Mouse (Mus musculus) small intestine, adult 2 months (tissue): ENCODE results near the gene Gm17268. TPM values are rescaled to one million over a fixed set of nuclear protein-coding genes. Genes with fewer than 3 reads are reported as not detected.

Source experiments
- H3K27ac ChIP-seq: fragments of 200-500 bp; 2 replicates; pipeline ENCODE4 v1.5.1; 2012; ENCODE audit warnings: low read depth, low read length, control low read depth, inconsistent platforms; ENCODE audit not compliant: insufficient read depth
- H3K27me3 ChIP-seq: fragments of 200-500 bp; 2 replicates; pipeline ENCODE4 v1.6.1; 2012; ENCODE audit warnings: mild to moderate bottlenecking, moderate library complexity, low read length, inconsistent platforms; ENCODE audit not compliant: control insufficient read depth, insufficient read depth
- H3K36me3 ChIP-seq: fragments of 200-500 bp; 2 replicates; pipeline ENCODE4 v1.6.1; 2012; ENCODE audit warnings: mild to moderate bottlenecking, low read length, control low read depth, inconsistent platforms; ENCODE audit not compliant: control insufficient read depth, insufficient read depth
- H3K4me1 ChIP-seq: fragments of 200-500 bp; 2 replicates; pipeline ENCODE4 v1.6.1; 2012; ENCODE audit warnings: low read length, inconsistent platforms, mixed read lengths; ENCODE audit not compliant: control insufficient read depth, insufficient read depth, insufficient read length
- H3K4me3 ChIP-seq: fragments of 200-500 bp; 2 replicates; pipeline ENCODE4 v1.5.1; 2012; ENCODE audit warnings: low read depth, mild to moderate bottlenecking, control low read depth, inconsistent platforms, low read length, moderate library complexity
- CTCF ChIP-seq: fragments of 200-500 bp; IDR thresholded peaks from 2 replicates; pipeline ENCODE4 v1.5.1; 2012; ENCODE audit warnings: low read depth, mild to moderate bottlenecking, control low read depth, inconsistent platforms, low read length, moderate library complexity, mixed read lengths; ENCODE audit not compliant: insufficient replicate concordance, insufficient read length; ENCODE audit errors: extremely low read depth
- POLR2A ChIP-seq: fragments of 200-500 bp; IDR thresholded peaks from 2 replicates; pipeline ENCODE4 v1.6.1; 2012; ENCODE audit warnings: low read depth, mild to moderate bottlenecking, control low read depth, inconsistent platforms, low read length, moderate library complexity
- WGBS: fragments of 180-500 bp; shearing (Covaris S2); methylation state at CpG from one replicate; pipeline ENCODE4 v1.1.7; 2018; 5-methylcytosine and 5-hydroxymethylcytosine counted together
- polyA plus RNA-seq: library from polyadenylated mRNA; depleted of rRNA; stranded (reverse); fragments of >200 nt; gene quantifications from 2 replicates; pipeline ENCODE4 v1.2.3, GENCODE M21; 2012

Gm17268 gene
- polyA plus RNA-seq, 1 experiment: not detected

GRCm38 (mm10) chr11:82004810-82005209 is 33.6 kb downstream of the Gm17268 start:
- WGBS: 55% methylated on average over 2 of the region's 2 CpGs
- Histone ChIP-seq H3K27me3 (no peaks in the 10 kb centered on the region), H3K4me3 (no peak overlapping the region), H3K36me3 (no peaks in the 10 kb centered on the region), H3K4me1 (no peaks in the 10 kb centered on the region), H3K27ac (no peak overlapping the region)
- TF ChIP-seq CTCF (no peak), POLR2A (no peak)

DNA sequence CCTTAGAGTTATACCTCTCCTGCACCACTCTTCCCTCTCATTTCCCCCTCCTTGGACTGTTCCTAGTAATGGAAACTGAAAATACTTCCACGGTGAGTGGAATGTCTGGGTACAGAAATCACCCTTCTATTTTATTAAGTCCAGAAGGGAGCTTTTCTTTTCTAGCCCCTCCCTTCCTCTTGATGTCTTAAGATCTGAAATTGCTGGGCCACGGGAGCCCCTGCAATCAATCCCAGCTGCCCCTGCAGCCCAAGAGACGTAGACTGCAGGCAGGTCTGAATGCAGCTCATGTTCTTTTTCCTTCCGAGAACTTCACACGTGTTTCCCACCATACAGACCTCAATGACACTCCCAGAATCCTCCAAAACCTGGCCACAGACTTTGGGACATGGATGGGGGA is 37.8 kb downstream of the Gm17268 start:
- Histone ChIP-seq H3K27ac (no peak overlapping the region), H3K4me3 (no peak overlapping the region), H3K27me3 (no peaks in the 10 kb centered on the region), H3K4me1 (no peaks in the 10 kb centered on the region), H3K36me3 (no peaks in the 10 kb centered on the region)
- 56% methylated on average over 5 of the region's 5 CpGs for WGBS
- TF ChIP-seq CTCF (no peak), POLR2A (no peak)

GRCm38 (mm10) chr11:81999469-81999868 is 38.9 kb downstream of the Gm17268 start:
- no peaks in the 10 kb centered on the region for H3K36me3 ChIP-seq
- no peak overlapping the region for H3K27ac ChIP-seq
- no peak overlapping the region for H3K4me3 ChIP-seq
- H3K27me3 ChIP-seq: no peaks in the 10 kb centered on the region
- no peaks in the 10 kb centered on the region for H3K4me1 ChIP-seq
- TF ChIP-seq CTCF: no peak
- TF ChIP-seq POLR2A: no peak
- 66% methylated on average over 4 of the region's 4 CpGs for WGBS

DNA sequence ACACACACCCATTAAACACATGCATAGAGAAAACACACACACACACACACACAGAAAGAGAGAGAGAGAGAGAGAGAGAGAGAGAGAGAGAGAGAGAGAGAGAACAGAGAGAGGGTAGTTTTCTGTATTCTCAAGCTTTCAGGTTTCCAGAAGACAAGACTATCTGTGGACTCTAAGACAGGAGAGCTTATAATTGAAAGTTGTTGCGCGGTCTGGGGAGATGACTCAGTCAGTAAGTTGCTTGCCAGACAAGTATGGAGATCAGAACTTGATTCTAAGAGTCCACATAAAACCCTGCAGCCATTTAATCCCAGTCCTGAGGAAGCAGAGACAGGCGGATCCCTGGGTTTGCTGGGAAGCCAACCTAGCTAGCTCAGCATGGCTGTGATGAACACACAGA is 39.7 kb downstream of the Gm17268 start:
- Histone ChIP-seq H3K36me3 (no peaks in the 10 kb centered on the region), H3K4me3 (no peak overlapping the region), H3K27ac (no peak overlapping the region), H3K4me1 (no peaks in the 10 kb centered on the region), H3K27me3 (no peaks in the 10 kb centered on the region)
- 77% methylated on average over 3 of the region's 3 CpGs for WGBS
- TF ChIP-seq CTCF (no peak), POLR2A (no peak)

GRCm38 (mm10) chr11:81997085-81997484 is 41.3 kb downstream of the Gm17268 start:
- 85% methylated on average over 5 of the region's 5 CpGs for WGBS
- no peak overlapping the region for H3K4me3 ChIP-seq
- no peaks in the 10 kb centered on the region for H3K36me3 ChIP-seq
- no peaks in the 10 kb centered on the region for H3K27me3 ChIP-seq
- TF ChIP-seq POLR2A: no peak
- TF ChIP-seq CTCF: no peak
- H3K4me1 ChIP-seq: no peaks in the 10 kb centered on the region
- H3K27ac ChIP-seq: no peak overlapping the region

- whole genome bisulfite sequencing: 72% methylated on average over 10 of the region's 10 CpGs
- TF ChIP-seq CTCF (peak; percentile 100), POLR2A (no peak)
- Histone ChIP-seq H3K4me1 (no peaks in the 10 kb centered on the region), H3K27ac (no peak overlapping the region), H3K36me3 (no peaks in the 10 kb centered on the region), H3K27me3 (no peaks in the 10 kb centered on the region), H3K4me3 (no peak overlapping the region)
These were observed 42.1 kb downstream of the Gm17268 start for GRCm38 (mm10) chr11:81996172-81996841.

- Histone ChIP-seq H3K27ac (no peak overlapping the region), H3K36me3 (no peaks in the 10 kb centered on the region), H3K4me1 (no peaks in the 10 kb centered on the region), H3K27me3 (no peaks in the 10 kb centered on the region), H3K4me3 (no peak overlapping the region)
- TF ChIP-seq POLR2A: no peak
- TF ChIP-seq CTCF: peak; percentile 51; the same call in 1 of the 2 replicates
- 35% methylated on average over 5 of the region's 5 CpGs for WGBS
These were observed 55.2 kb downstream of the Gm17268 start for GRCm38 (mm10) chr11:81983146-81983545.
